Mouse (Mus musculus) myocyte (in vitro differentiated cells): ENCODE results near the gene Sema5a. TPM values are rescaled to one million over a fixed set of nuclear protein-coding genes. Genes with fewer than 3 reads are reported as not detected.

Source experiments
- H3K27me3 ChIP-seq: one replicate; pipeline ENCODE4 v1.6.1; 2011; ENCODE audit not compliant: control insufficient read depth, insufficient read depth, insufficient read length
- H3K36me3 ChIP-seq: one replicate; pipeline ENCODE4 v1.6.1; 2011; ENCODE audit not compliant: control insufficient read depth, insufficient read depth
- H3K4me2 ChIP-seq: one replicate; pipeline ENCODE4 v1.6.1; 2011; ENCODE audit warnings: low read depth, control low read depth
- H3K4me3 ChIP-seq: one replicate; pipeline ENCODE4 v1.5.1; 2011; ENCODE audit warnings: mild to moderate bottlenecking, control low read depth, moderate library complexity
- H3K79me2 ChIP-seq: one replicate; pipeline ENCODE4 v1.6.1; 2011; ENCODE audit not compliant: control insufficient read depth, insufficient read depth
- H3ac ChIP-seq: one replicate; pipeline ENCODE4 v1.6.1; 2011; ENCODE audit not compliant: control insufficient read depth, insufficient read length
- CEBPB ChIP-seq: IDR thresholded peaks from 2 replicates; pipeline ENCODE4 v1.6.1; 2011; ENCODE audit warnings: mild to moderate bottlenecking, moderate library complexity; ENCODE audit not compliant: poor library complexity, insufficient read depth, severe bottlenecking
- E2F4 ChIP-seq: IDR thresholded peaks from one replicate; pipeline ENCODE4 v1.6.1; 2011; ENCODE audit warnings: mild to moderate bottlenecking, control low read depth, moderate library complexity; ENCODE audit not compliant: insufficient read depth
- MAX ChIP-seq: IDR thresholded peaks from one replicate; pipeline ENCODE4 v1.6.1; 2011; ENCODE audit warnings: low read depth, mild to moderate bottlenecking, control low read depth
- MYOD1 ChIP-seq, 3 experiments: IDR thresholded peaks; one replicate each; pipeline ENCODE4 v1.6.1; 2011; ENCODE audit warnings: control low read depth in 2 of 3, low read depth in 2 of 3, mild to moderate bottlenecking in 2 of 3, moderate library complexity in 1 of 3; ENCODE audit not compliant: insufficient read length in 2 of 3, control insufficient read depth in 1 of 3
- MYOG ChIP-seq, 3 experiments: IDR thresholded peaks; one replicate each; pipeline ENCODE4 v1.6.1; 2011; ENCODE audit warnings: control low read depth in 2 of 3, low read depth in 2 of 3, mild to moderate bottlenecking in 2 of 3; ENCODE audit not compliant: insufficient read length in 2 of 3, control insufficient read depth in 1 of 3, insufficient read depth in 1 of 3
- POLR2A ChIP-seq: IDR thresholded peaks from one replicate; pipeline ENCODE4 v1.6.1; 2011; ENCODE audit warnings: low read depth, mild to moderate bottlenecking, control low read depth, moderate library complexity; ENCODE audit not compliant: insufficient read length
- POLR2AphosphoS2 ChIP-seq: IDR thresholded peaks from one replicate; pipeline ENCODE4 v1.6.1; 2011; ENCODE audit warnings: low read depth, control low read depth; ENCODE audit not compliant: insufficient read length
- REST ChIP-seq: IDR thresholded peaks from one replicate; pipeline ENCODE4 v1.6.1; 2011; ENCODE audit warnings: mild to moderate bottlenecking, control low read depth, moderate library complexity; ENCODE audit not compliant: insufficient read depth, insufficient read length
- SRF ChIP-seq: IDR thresholded peaks from one replicate; pipeline ENCODE4 v1.6.1; 2011; ENCODE audit warnings: low read depth; ENCODE audit not compliant: control insufficient read depth, insufficient read length
- TCF12 ChIP-seq: IDR thresholded peaks from one replicate; pipeline ENCODE4 v1.6.1; 2011; ENCODE audit warnings: mild to moderate bottlenecking, control low read depth; ENCODE audit not compliant: poor library complexity, insufficient read depth, severe bottlenecking
- TCF3 ChIP-seq: IDR thresholded peaks from one replicate; pipeline ENCODE4 v1.6.1; 2011; ENCODE audit warnings: low read depth, control low read depth; ENCODE audit not compliant: insufficient read length
- USF1 ChIP-seq: IDR thresholded peaks from one replicate; pipeline ENCODE4 v1.6.1; 2011; ENCODE audit warnings: low read depth, mild to moderate bottlenecking, control low read depth, moderate library complexity
- polyA plus RNA-seq: library from polyadenylated mRNA; unstranded; fragments of >200 nt; fragmentation: generic; extraction: Trizol; gene quantifications from one replicate; pipeline ENCODE4 v1.2.1, GENCODE M21; 2012; ENCODE audit warnings: missing spikeins

The Sema5a gene
- polyA plus RNA-seq, 1 experiment = 7.1 TPM

GRCm38 (mm10) chr15:32273925-32274324 is 29.3 kb downstream of the Sema5a start:
- Histone ChIP-seq H3K27me3 (no peaks in the 10 kb centered on the region), H3ac (no peak overlapping the region), H3K79me2 (no peaks in the 10 kb centered on the region), H3K36me3 (no peaks in the 10 kb centered on the region), H3K4me3 (no peak overlapping the region), H3K4me2 (no peak overlapping the region)
- TF ChIP-seq E2F4 (no peak), MAX (no peak), POLR2A (no peak), POLR2AphosphoS2 (no peak), TCF12 (no peak), MYOD1 (IDR thresholded peaks at IDR 0.05; ENCODE audit: control insufficient read depth in 1 of 3, insufficient read length in 2 of 3, low read depth in 2 of 3) (no peak), TCF3 (no peak), MYOG (IDR thresholded peaks at IDR 0.05; ENCODE audit: control insufficient read depth in 1 of 3, insufficient read depth in 1 of 3, insufficient read length in 2 of 3, low read depth in 2 of 3) (no peak), SRF (no peak), CEBPB (no peak), USF1 (no peak), REST (no peak)

- Histone ChIP-seq H3K36me3 (no peaks in the 10 kb centered on the region), H3K27me3 (no peaks in the 10 kb centered on the region), H3K79me2 (no peaks in the 10 kb centered on the region), H3ac (no peak overlapping the region), H3K4me2 (no peak overlapping the region), H3K4me3 (no peak overlapping the region)
- no peak for TF ChIP-seq E2F4
- no peak for TF ChIP-seq MAX
- TF ChIP-seq TCF3 = no peak
- no peak for TF ChIP-seq POLR2AphosphoS2
- no peak for TF ChIP-seq REST
- no peak for TF ChIP-seq POLR2A
- no peak for TF ChIP-seq TCF12
Measured at GRCm38 (mm10) chr15:32275020-32275419, 30.4 kb downstream of the Sema5a start.

GRCm38 (mm10) chr15:32278600-32278999 is 34.0 kb downstream of the Sema5a start:
- H3ac ChIP-seq = no peak overlapping the region
- H3K79me2 ChIP-seq = no peaks in the 10 kb centered on the region
- H3K36me3 ChIP-seq = no peaks in the 10 kb centered on the region
- no peak overlapping the region for H3K4me2 ChIP-seq
- no peaks in the 10 kb centered on the region for H3K27me3 ChIP-seq
- H3K4me3 ChIP-seq = no peak overlapping the region
- TF ChIP-seq POLR2AphosphoS2 (no peak), MAX (no peak), MYOG (IDR thresholded peaks at IDR 0.05; ENCODE audit: control insufficient read depth in 1 of 3, insufficient read depth in 1 of 3, insufficient read length in 2 of 3, low read depth in 2 of 3) (no peak), REST (no peak), CEBPB (no peak), POLR2A (no peak), MYOD1 (IDR thresholded peaks at IDR 0.05; ENCODE audit: control insufficient read depth in 1 of 3, insufficient read length in 2 of 3, low read depth in 2 of 3) (no peak), SRF (no peak), TCF3 (no peak), TCF12 (no peak), E2F4 (no peak)

GRCm38 (mm10) chr15:32281374-32281773 is 36.8 kb downstream of the Sema5a start:
- Histone ChIP-seq H3K4me2 (no peak overlapping the region), H3ac (no peak overlapping the region), H3K27me3 (no peaks in the 10 kb centered on the region), H3K36me3 (no peaks in the 10 kb centered on the region), H3K79me2 (no peaks in the 10 kb centered on the region), H3K4me3 (no peak overlapping the region)
- TF ChIP-seq TCF12 = no peak
- no peak for TF ChIP-seq POLR2A

GRCm38 (mm10) chr15:32284688-32285087 is 40.1 kb downstream of the Sema5a start:
- Histone ChIP-seq H3K79me2 (no peaks in the 10 kb centered on the region), H3K27me3 (no peaks in the 10 kb centered on the region), H3ac (no peak overlapping the region), H3K4me2 (no peak overlapping the region), H3K4me3 (no peak overlapping the region), H3K36me3 (no peaks in the 10 kb centered on the region)
- TF ChIP-seq SRF (no peak), TCF12 (no peak), REST (no peak), POLR2A (no peak), MAX (no peak), MYOG (IDR thresholded peaks at IDR 0.05; ENCODE audit: control insufficient read depth in 1 of 3, insufficient read depth in 1 of 3, insufficient read length in 2 of 3, low read depth in 2 of 3) (no peak), POLR2AphosphoS2 (no peak), E2F4 (no peak), USF1 (no peak), MYOD1 (IDR thresholded peaks at IDR 0.05; ENCODE audit: control insufficient read depth in 1 of 3, insufficient read length in 2 of 3, low read depth in 2 of 3) (no peak), TCF3 (no peak), CEBPB (no peak)
